ENCODE assay signal across 8 mouse cellular contexts in the genomic region with DNA sequence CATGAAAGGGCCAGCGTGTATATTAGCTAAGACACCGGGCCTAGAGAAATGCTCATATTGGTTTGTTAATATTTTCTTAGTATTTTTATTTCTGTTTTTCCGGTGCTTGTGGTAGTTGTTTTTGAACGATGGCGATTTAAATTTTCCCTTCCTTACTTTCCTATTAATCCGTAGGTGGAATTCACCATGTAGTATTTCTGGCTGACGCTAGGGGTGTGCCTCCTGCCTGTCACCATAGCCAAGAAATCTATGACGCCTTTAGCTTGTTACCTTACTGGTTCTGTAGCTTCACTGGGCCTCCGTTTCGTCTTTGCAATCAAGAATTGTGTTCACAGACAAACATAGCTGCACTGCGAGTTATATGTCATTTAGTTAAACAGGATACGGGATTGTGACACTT. TPM values are rescaled to one million over a fixed set of nuclear protein-coding genes. Genes with fewer than 3 reads are reported as not detected.
DNase-seq lines count a peak whose midpoint lies in the region; ATAC-seq and TF ChIP-seq lines count a peak whose summit lies in the region.

No protein-coding gene starts in this region.

- H3K36me3 ChIP-seq in intestine, embryonic 16.5 days (ENCODE audit: control insufficient read depth, insufficient read depth, low read length), result no peaks in the 10 kb centered on the region
- no peaks in the 10 kb centered on the region for H3K36me3 ChIP-seq in midbrain, embryonic 10.5 days
- H3K36me3 ChIP-seq in small intestine, adult 2 months (ENCODE audit: control insufficient read depth, insufficient read depth, low read length), result no peaks in the 10 kb centered on the region

- peak; percentile 22 for DNase-seq in urinary bladder, postnatal 25 days (ENCODE audit: low spot score)
- DNase-seq in urinary bladder, postnatal 10 days (ENCODE audit: low spot score), result no peak
- peak; percentile 70 for DNase-seq in gonadal fat pad, adult 2 months (ENCODE audit: low read depth)
- peak; percentile 49 for DNase-seq in left cerebral cortex, postnatal 4 days
- DNase-seq in midbrain, embryonic 10.5 days (ENCODE audit: low spot score), result peak; percentile 46

- TF ChIP-seq CTCF in small intestine, adult 2 months (IDR thresholded peaks at IDR 0.05; ENCODE audit: extremely low read depth, insufficient read length, insufficient replicate concordance, low read depth, low read length), result peak; percentile 11; the same call in 1 of the 2 replicates

- peak overlapping the region; percentile 63 for H3K4me2 ChIP-seq in intestine, embryonic 16.5 days (ENCODE audit: low read depth, low read length)

- peak overlapping the region; percentile 97 for H3K27ac ChIP-seq in intestine, embryonic 16.5 days (ENCODE audit: low read length)
- H3K27ac ChIP-seq in midbrain, embryonic 10.5 days (replicated peaks), result peak overlapping the region; percentile 97
- peak overlapping the region; percentile 80 for H3K27ac ChIP-seq in small intestine, adult 2 months (ENCODE audit: insufficient read depth, low read depth, low read length)

- H3K9ac ChIP-seq in intestine, embryonic 16.5 days (ENCODE audit: low read depth, low read length), result peak overlapping the region; percentile 99

- TF ChIP-seq POLR2A in small intestine, adult 2 months (IDR thresholded peaks at IDR 0.05; ENCODE audit: low read depth, low read length), result no peak

- peak overlapping the region; percentile 81 for H3K4me3 ChIP-seq in intestine, embryonic 16.5 days (ENCODE audit: low read length)
- peak overlapping the region; percentile 98 for H3K4me3 ChIP-seq in midbrain, embryonic 10.5 days
- peak overlapping the region; percentile 94 for H3K4me3 ChIP-seq in small intestine, adult 2 months (ENCODE audit: low read depth, low read length)

- no peaks in the 10 kb centered on the region for H3K27me3 ChIP-seq in intestine, embryonic 16.5 days (replicated peaks; ENCODE audit: control insufficient read depth, insufficient read depth, low read length)
- no peaks in the 10 kb centered on the region for H3K27me3 ChIP-seq in midbrain, embryonic 10.5 days (ENCODE audit: low read depth, poor library complexity, severe bottlenecking)
- no peaks in the 10 kb centered on the region for H3K27me3 ChIP-seq in small intestine, adult 2 months (ENCODE audit: control insufficient read depth, insufficient read depth, low read length)

- intact Hi-C loops in left cerebral cortex, postnatal 4 days (cut with DNase I), result no loop called here

- H3K4me1 ChIP-seq in intestine, embryonic 16.5 days (ENCODE audit: control insufficient read depth, insufficient read depth, low read length), result peaks cover 27% of the 10 kb centered on the region
- H3K4me1 ChIP-seq in midbrain, embryonic 10.5 days, result peaks cover 29% of the 10 kb centered on the region
- peaks cover 14% of the 10 kb centered on the region for H3K4me1 ChIP-seq in small intestine, adult 2 months (ENCODE audit: control insufficient read depth, insufficient read depth, insufficient read length, low read length)

- ATAC-seq in common myeloid progenitor, adult 5-6 weeks (replicated peaks; ENCODE audit: low read depth, poor library complexity, severe bottlenecking), result peak; percentile 64
- no peak for ATAC-seq in intestine, embryonic 16.5 days

- 1% methylated on average over 12 of the region's 12 CpGs for WGBS in intestine, embryonic 16.5 days
- 3% methylated on average over 12 of the region's 12 CpGs for WGBS in midbrain, embryonic 10.5 days
- WGBS in small intestine, adult 2 months, result under 1% methylated on average over 12 of the region's 12 CpGs

- H3K9me3 ChIP-seq in intestine, embryonic 16.5 days (ENCODE audit: control insufficient read depth, low read length), result no peaks in the 10 kb centered on the region
- no peaks in the 10 kb centered on the region for H3K9me3 ChIP-seq in midbrain, embryonic 10.5 days (replicated peaks)

RNA-seq across cellular contexts. Expression of a gene that starts 1.2 kb away (rescaled TPM):
- total RNA-seq in common myeloid progenitor, adult 5-6 weeks (2017), result 73.0 and 81.1 TPM in 2 replicates
- polyA plus RNA-seq in gonadal fat pad, adult 2 months (2012; rRNA removed), result 38.8 and 51.7 TPM in 2 replicates
- 88.2 and 90.5 TPM in 2 replicates for polyA plus RNA-seq in intestine, embryonic 16.5 days (2015; fragmentation: Nextera tagmentation; extraction: Ambion mirVana)
- 100 to 1,000 TPM; 217 to 218 TPM for total RNA-seq in left cerebral cortex, postnatal 4 days (2021)
- 77.3 and 84.7 TPM in 2 replicates for polyA plus RNA-seq in midbrain, embryonic 10.5 days (2016; fragmentation: Nextera tagmentation; extraction: Ambion mirVana)
- 7.9 and 33.2 TPM in 2 replicates for polyA plus RNA-seq in small intestine, adult 2 months (2012; rRNA removed)

RNA-seq across cellular contexts. Expression of a gene that starts 21.7 kb away (rescaled TPM):
- total RNA-seq in common myeloid progenitor, adult 5-6 weeks (2017), result 34.6 and 43.6 TPM in 2 replicates
- 7.7 and 8.2 TPM in 2 replicates for polyA plus RNA-seq in gonadal fat pad, adult 2 months (2012; rRNA removed)
- polyA plus RNA-seq in intestine, embryonic 16.5 days (2015; fragmentation: Nextera tagmentation; extraction: Ambion mirVana), result 23.9 and 25.3 TPM in 2 replicates
- total RNA-seq in left cerebral cortex, postnatal 4 days (2021), result 1 to 10 TPM; 7.1 to 7.7 TPM
- polyA plus RNA-seq in midbrain, embryonic 10.5 days (2016; fragmentation: Nextera tagmentation; extraction: Ambion mirVana), result 30.0 and 31.0 TPM in 2 replicates
- 2.3 and 3.3 TPM in 2 replicates for polyA plus RNA-seq in small intestine, adult 2 months (2012; rRNA removed)

RNA-seq across cellular contexts. Expression of a gene that starts 51.1 kb away (rescaled TPM):
- total RNA-seq in common myeloid progenitor, adult 5-6 weeks (2017), result 129 and 140 TPM in 2 replicates
- 7.1 and 8.0 TPM in 2 replicates for polyA plus RNA-seq in gonadal fat pad, adult 2 months (2012; rRNA removed)
- polyA plus RNA-seq in intestine, embryonic 16.5 days (2015; fragmentation: Nextera tagmentation; extraction: Ambion mirVana), result 66.9 and 76.8 TPM in 2 replicates
- total RNA-seq in left cerebral cortex, postnatal 4 days (2021), result 10 to 100 TPM; 34.5 to 34.6 TPM
- polyA plus RNA-seq in midbrain, embryonic 10.5 days (2016; fragmentation: Nextera tagmentation; extraction: Ambion mirVana), result 94.6 and 123 TPM in 2 replicates
- polyA plus RNA-seq in small intestine, adult 2 months (2012; rRNA removed), result 1.5 and 1.8 TPM in 2 replicates
